Mouse (Mus musculus) stomach, postnatal 0 days (tissue): ENCODE data around the gene Mtg2.

Experiments used
- CTCF ChIP-seq: IDR thresholded peaks from 2 replicates; pipeline ENCODE4 v1.5.1; 2016; ENCODE audit warnings: antibody characterized with exemption, low read depth, mild to moderate bottlenecking, moderate library complexity
- EP300 ChIP-seq: optimal IDR thresholded peaks from 2 replicates; pipeline ENCODE3; 2016; ENCODE audit warnings: antibody characterized with exemption

DNA sequence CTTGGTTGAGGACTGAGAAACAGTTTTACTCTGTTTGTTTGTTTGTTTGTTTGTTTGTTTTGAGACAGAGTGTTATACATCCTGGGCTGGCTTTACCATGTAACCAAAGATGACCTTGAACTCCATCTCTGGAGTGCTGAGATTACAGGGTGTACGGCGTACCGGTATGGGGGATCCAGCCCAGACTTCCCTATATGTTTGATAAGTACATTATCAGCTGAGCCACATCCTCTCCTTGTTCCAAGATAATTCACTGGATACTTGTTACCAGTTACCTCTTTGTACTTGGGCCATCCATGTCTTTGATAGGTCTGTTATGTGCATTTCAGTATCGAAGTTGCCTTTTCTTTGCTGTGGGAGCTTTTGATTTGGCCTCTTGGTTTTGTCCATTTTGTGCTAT is 62.8 kb downstream of the Mtg2 start:
- TF ChIP-seq CTCF = no peak
- no peak for TF ChIP-seq EP300
